Mouse (Mus musculus) Patski (cell line): ENCODE measurements around the gene Cdc42se2. TPM values are rescaled to one million over a fixed set of nuclear protein-coding genes. Genes with fewer than 3 reads are reported as not detected.

Source experiments
- ATAC-seq: fragments of 100-300 bp; one replicate; pipeline ENCODE4 v1.8.0; 2021
- CTCF ChIA-PET: fragments of 350-600 bp; sonication (Branson Sonifier 250); formaldehyde crosslinking; loops from one replicate; lab custom pipeline; 2022; ENCODE audit warnings: inconsistent platforms; lab: Charles Lee
- POLR2A ChIA-PET: fragments of 350-600 bp; sonication (Branson Sonifier 250); formaldehyde crosslinking; loops from one replicate; lab custom pipeline; 2022; ENCODE audit warnings: antibody characterized with exemption, inconsistent platforms; lab: Charles Lee
- DNase-seq: peaks from one replicate; pipeline ENCODE4 v3.0.0-alpha.2; 2011; ENCODE audit warnings: low read depth, low spot score
- H3K27me3 ChIP-seq: fragments of 371-371 bp; one replicate; pipeline ENCODE4 v1.5.1; 2021
- CTCF ChIP-seq: fragments of 100-300 bp; IDR thresholded peaks from one replicate; pipeline ENCODE4 v1.5.1; 2021
- in situ Hi-C: fragments of 300-500 bp; cut with MboI; formaldehyde crosslinking; loops from 3 replicates; pipeline ENCODE4 v1.11.1; 2018; ENCODE audit warnings: low pct_unique_long_range_greater_than_20kb, mixed read lengths
- polyA plus RNA-seq: library from polyadenylated mRNA; unstranded; gene quantifications from one replicate; pipeline ENCODE4 v1.2.3, GENCODE M21; 2021

The Cdc42se2 gene
- polyA plus RNA-seq, result 66.1 TPM

DNA sequence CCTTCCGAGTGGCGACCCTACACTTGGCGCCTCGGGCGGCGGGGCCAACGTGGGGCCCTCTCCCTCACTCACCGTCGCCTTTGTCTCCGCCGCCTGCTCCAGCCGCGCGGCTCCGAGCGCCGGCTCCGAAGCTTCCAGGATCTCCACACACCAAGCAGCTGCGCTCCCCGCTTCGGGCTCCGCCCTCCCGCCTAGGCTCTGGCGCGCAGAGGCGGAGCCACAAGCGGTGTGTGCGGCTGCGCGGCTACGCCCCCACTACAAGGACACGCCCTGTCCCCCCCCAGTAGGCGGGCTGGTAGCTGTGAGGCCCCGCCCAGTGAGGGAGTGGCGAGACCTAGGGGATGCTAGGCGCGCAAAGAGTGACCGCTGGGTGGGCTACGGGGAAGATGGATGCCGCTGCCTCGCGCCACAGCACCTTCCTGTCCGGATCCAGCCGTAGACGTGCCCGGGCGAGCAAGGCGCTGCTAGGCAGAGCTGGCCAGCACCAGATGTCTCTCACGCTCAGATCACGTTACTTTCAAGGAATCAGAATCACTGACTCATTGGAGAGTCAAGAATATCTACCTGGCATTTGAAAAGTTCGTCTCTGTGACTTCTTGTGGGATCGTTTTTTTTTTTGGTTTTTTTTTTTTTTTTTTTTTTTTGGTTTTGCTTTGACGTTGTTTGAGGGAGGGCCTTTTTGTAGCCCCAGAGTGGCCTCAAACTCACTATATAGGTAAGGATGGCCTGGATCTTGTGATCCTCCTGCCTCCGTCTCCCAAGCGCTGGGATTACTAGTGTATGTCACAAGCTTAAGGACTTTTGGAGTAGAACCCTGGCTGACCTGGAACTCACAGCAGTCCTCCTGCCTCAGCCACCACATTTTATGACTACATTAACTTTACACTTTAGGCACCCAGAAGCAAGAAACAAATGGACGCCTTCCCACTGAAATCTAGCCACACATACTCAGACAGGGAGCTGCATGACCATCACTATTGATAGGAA is at the start of gene Cdc42se2:
Gene Cdc42se2 (minus strand): TSS at position 188 of the 987 bp plus-strand sequence.
- in situ Hi-C loops, result loop anchor here (5.0 kb wide), 1 partner anchor 75 kb away; the partner anchor contains the start of gene Lyrm7
- TF ChIP-seq CTCF, result no peak
- CTCF ChIA-PET, result interaction anchor here (0.7 to 1.4 kb wide), 3 partner anchors 25 to 64 kb away, joined by 3 read pairs; no protein-coding TSS in a partner anchor
- ATAC-seq, result peak; percentile 91
- POLR2A ChIA-PET, result interaction anchor here (0.9 kb wide), 1 partner anchor 79 kb away, joined by 8 read pairs; no protein-coding TSS in a partner anchor
- no peak for DNase-seq
- H3K27me3 ChIP-seq, result no peaks in the 10 kb centered on the region

DNA sequence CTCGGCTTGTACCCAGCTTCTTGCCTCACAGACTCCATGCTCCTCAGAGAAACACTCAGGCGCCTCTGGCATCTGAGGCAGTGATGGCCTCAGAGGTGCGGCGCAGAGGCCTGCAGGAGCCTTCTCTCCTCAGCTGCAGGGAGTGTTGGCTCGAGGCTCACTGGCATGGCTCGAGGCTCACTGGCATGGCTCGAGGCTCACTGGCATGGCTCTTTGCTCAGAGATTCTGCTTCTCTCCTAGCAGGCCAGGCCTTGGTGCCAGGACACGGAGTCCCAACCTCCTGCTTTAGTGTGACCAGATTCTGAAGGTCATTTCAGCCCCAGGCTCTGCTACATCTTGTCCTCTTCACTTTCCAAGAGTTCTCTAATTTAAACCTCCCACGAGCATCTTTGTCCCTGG is 48.6 kb upstream of the Cdc42se2 start:
- no peak for ATAC-seq
- no peak for TF ChIP-seq CTCF
- in situ Hi-C loops, result no loop called here
- no peaks in the 10 kb centered on the region for H3K27me3 ChIP-seq
- ChIA-PET CTCF (interaction anchor here (1.3 to 1.6 kb wide), 2 partner anchors 10 to 64 kb away, joined by 3 to 4 read pairs; no protein-coding TSS in a partner anchor), POLR2A (no interaction called here)
- DNase-seq, result no peak

DNA sequence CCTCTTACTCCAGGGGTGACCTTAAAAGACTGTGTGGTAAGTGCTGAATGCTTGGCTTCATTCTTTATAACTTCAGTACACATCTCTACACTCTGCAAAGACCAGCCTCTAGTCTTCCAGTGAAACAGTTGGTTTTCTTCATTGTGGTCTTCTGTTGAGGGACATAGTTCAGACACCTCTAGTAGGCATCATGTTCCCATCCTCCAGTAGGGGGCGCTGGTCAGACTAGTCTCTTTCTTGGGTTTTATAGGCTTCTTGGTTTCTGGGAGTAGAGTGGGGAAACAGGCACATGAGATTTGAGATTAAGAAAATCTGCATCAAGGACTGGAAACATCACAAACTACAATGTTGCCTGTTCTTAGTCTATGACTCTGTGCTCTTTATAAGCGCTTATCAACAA is 47.1 kb upstream of the Cdc42se2 start:
- no peak for DNase-seq
- ChIA-PET POLR2A (no interaction called here), CTCF (interaction anchor here (1.6 kb wide), 1 partner anchor 12 kb away, joined by 4 read pairs; no protein-coding TSS in a partner anchor)
- no peaks in the 10 kb centered on the region for H3K27me3 ChIP-seq
- no peak for ATAC-seq
- peak; percentile 46 for TF ChIP-seq CTCF
- in situ Hi-C loops, result no loop called here

DNA sequence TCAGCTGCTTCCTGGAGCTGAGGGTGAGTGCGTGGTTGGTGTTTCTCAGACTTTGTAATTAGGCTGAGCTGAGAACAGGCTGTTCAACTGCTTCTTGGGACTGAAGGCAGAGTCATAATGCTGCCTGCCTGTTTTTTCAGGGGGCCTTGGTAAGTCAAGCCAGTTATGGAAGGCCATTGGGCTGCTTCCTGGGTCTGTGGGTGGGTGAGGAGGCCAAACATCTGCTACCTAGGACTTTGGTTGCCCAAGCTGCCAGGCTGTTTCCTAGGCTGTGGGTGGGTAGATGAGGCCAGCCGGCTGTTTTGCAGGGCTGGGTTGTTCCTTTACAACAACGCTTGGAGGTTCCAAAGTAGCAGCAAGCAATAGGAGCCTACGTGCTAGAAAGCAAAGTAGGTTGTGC is 46.4 kb upstream of the Cdc42se2 start:
- H3K27me3 ChIP-seq, result no peaks in the 10 kb centered on the region
- no peak for DNase-seq
- ChIA-PET POLR2A (no interaction called here), CTCF (interaction anchor here (0.8 kb wide), 1 partner anchor 15 kb away, joined by 3 read pairs; no protein-coding TSS in a partner anchor)
- ATAC-seq, result no peak
- in situ Hi-C loops, result no loop called here
- TF ChIP-seq CTCF, result no peak

DNA sequence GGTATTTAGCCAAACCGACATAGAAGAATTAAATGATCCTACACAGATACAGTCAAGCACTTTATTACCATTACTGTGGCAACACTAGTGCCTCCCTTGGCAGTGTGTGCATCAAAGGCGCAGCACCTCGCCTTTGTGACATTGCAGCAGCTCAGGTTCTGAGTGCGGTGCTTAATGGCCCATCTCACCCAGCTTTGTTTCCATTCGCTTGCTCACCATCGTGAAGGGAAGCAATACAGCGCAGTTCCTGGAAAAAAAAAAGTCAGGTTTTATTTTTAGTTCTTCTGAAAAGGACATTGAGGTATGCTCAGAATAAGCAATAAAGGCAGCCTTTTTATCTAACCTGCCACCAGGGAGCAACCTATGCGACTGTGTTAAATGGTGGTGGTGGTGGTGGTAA is 39.3 kb upstream of the Cdc42se2 start:
- DNase-seq (no peak), ATAC-seq (no peak)
- TF ChIP-seq CTCF, result no peak
- ChIA-PET POLR2A (no interaction called here), CTCF (no interaction called here)
- in situ Hi-C loops, result no loop called here
- H3K27me3 ChIP-seq, result no peaks in the 10 kb centered on the region

DNA sequence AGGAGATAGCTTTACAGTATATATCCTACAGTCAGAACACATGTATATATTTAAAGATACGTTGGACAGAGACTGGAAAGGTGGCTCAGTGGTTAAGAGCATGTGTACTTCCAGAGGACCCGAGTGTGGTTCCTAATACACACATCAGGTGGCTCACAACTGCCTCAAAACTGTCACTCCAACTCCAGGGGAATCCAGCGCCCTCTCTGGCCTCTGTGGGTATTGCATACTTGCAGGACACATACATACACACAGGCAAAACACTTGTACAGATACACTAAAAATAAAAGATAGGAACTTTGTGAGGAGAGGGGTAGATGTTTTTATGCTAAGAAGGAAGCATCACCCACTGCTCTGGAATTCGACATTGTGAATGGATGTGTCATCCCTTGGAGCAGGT is 38.3 kb upstream of the Cdc42se2 start:
- CTCF ChIA-PET, result no interaction called here
- DNase-seq, result no peak
- no peaks in the 10 kb centered on the region for H3K27me3 ChIP-seq
- in situ Hi-C loops, result no loop called here
- no peak for ATAC-seq
- POLR2A ChIA-PET, result no interaction called here
- peak; percentile 33 for TF ChIP-seq CTCF

DNA sequence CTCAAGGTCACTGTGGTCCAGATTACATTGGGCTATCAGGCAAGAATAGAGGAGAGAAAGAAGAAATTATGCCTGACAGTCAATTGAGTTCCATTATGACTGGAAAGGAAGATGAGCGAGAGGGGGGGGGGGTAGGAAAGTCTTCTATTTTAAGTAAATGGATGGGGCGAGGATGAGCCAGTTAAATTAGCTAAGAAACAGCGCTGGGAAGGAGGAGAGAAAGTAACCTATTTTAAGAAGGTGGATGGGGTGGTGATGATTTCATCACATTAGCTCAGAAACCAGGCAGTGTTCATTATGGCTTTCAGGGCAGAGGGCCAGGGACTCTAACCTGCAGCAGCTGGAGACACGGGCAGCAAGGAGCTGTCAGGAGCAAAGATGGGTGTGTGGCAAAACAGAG is 36.0 kb upstream of the Cdc42se2 start:
- TF ChIP-seq CTCF, result no peak
- ChIA-PET POLR2A (no interaction called here), CTCF (interaction anchor here (1.7 kb wide), 1 partner anchor 9 kb away, joined by 3 read pairs; no protein-coding TSS in a partner anchor)
- no peak for DNase-seq
- no peaks in the 10 kb centered on the region for H3K27me3 ChIP-seq
- no peak for ATAC-seq
- in situ Hi-C loops, result loop anchor here (25.0 kb wide), 1 partner anchor 511 kb away; the partner anchor contains the start of gene Acsl6

DNA sequence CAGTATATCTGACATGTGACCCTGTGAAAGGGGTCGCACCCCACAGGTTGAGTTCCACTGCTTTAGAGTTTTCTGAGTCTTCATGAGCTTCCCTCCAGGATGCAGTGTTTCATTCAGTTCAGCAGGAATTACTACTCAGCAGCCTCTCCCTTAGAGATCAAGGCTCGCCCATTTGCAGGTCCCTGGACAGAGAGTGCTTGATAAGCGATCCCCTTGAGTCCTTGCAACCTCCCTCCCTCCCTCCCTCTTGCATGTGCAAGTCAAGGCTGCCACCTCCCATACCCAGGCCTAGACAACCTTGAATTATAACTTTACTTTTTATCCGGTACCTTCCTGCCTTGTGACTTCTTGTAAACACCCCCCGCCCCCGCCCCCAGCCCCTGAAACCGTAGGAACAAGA is 32.0 kb upstream of the Cdc42se2 start:
- ATAC-seq (no peak), DNase-seq (no peak)
- no peaks in the 10 kb centered on the region for H3K27me3 ChIP-seq
- no peak for TF ChIP-seq CTCF
- CTCF ChIA-PET, result interaction anchor here (2.3 kb wide), 1 partner anchor 15 kb away, joined by 4 read pairs; no protein-coding TSS in a partner anchor
- POLR2A ChIA-PET, result no interaction called here
- in situ Hi-C loops, result loop anchor here (25.0 kb wide), 1 partner anchor 507 kb away; the partner anchor contains the start of gene Acsl6

DNA sequence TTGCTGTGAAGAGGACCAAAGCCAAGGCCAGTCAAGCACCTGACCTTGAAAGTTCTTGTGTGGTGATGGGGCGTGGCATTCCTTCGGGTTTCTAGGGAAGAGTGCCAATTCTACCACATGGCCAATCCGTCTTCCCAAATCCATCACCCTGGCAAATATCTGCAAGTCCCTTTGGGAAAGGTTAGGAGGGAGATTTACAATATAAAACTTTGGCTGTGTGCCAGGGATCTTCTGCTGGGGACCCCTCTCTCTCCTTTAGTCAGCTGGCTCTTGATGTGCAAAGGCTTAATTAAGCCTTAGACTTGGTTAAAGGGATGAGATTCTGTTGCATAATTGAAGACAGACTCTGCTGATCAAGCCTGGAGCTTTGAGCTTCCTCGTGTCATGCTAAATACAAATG is 30.0 kb upstream of the Cdc42se2 start:
- ChIA-PET POLR2A (interaction anchor here (0.6 kb wide), 1 partner anchor 15 kb away, joined by 6 read pairs; no protein-coding TSS in a partner anchor), CTCF (interaction anchor here (1.0 to 1.2 kb wide), 2 partner anchors 14 to 105 kb away, joined by 3 to 5 read pairs; no protein-coding TSS in a partner anchor)
- DNase-seq (no peak), ATAC-seq (no peak)
- H3K27me3 ChIP-seq, result no peaks in the 10 kb centered on the region
- no peak for TF ChIP-seq CTCF
- in situ Hi-C loops, result loop anchor here (25.0 kb wide), 1 partner anchor 505 kb away; the partner anchor contains the start of gene Acsl6

DNA sequence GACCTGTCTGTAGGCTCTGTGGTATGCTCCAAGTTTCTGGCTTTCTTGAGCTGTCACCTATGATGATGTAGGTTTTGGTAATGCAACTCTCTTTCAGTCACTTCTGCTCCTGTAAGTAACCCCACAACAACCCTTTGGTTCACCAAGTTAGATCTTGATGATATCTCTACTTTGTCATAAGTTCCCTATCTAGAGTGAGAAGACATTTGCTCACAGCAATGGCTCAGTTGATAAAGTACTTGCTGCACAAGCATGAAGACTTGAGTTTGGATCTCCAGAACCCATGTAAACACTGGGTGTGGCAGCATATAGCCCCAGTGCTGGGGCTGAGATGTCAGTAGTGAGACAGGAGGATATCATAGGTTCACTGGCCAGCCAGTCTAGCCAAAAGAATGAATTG is 28.2 kb upstream of the Cdc42se2 start:
- in situ Hi-C loops, result loop anchor here (25.0 kb wide), 1 partner anchor 503 kb away; the partner anchor contains the start of gene Acsl6
- TF ChIP-seq CTCF, result no peak
- DNase-seq, result no peak
- ChIA-PET CTCF (no interaction called here), POLR2A (interaction anchor here (0.6 kb wide), 1 partner anchor 9 kb away, joined by 3 read pairs; no protein-coding TSS in a partner anchor)
- no peaks in the 10 kb centered on the region for H3K27me3 ChIP-seq
- no peak for ATAC-seq
